Mouse (Mus musculus): ENCODE data around the gene Olfr1369-ps1. TPM values are rescaled to one million over a fixed set of nuclear protein-coding genes. Genes with fewer than 3 reads are reported as not detected.

Gene Olfr1369-ps1
- total RNA-seq, 2 experiments from 2014 or later, result not detected

Other genes starting within 250 kb of the Olfr1369-ps1 start
- gene Olfr1370, start 36.5 kb upstream of the Olfr1369-ps1 start, total RNA-seq (2021), result not detected
- gene Olfr263, start 18.2 kb downstream of the Olfr1369-ps1 start, total RNA-seq (2021), result not detected
- not detected for gene Olfr1368, start 34.4 kb downstream of the Olfr1369-ps1 start, total RNA-seq (2021)
- 10 to 100 TPM; 43.2 to 43.9 TPM for gene Trim27, start 68.0 kb downstream of the Olfr1369-ps1 start, total RNA-seq (2021)
- not detected for gene Gpx5, start 181.2 kb downstream of the Olfr1369-ps1 start, total RNA-seq (2021)
- not detected for gene Gpx6, start 200.6 kb downstream of the Olfr1369-ps1 start, total RNA-seq (2021)
- gene Olfr1367, start 235.4 kb downstream of the Olfr1369-ps1 start, total RNA-seq (2021), result not detected

All from heart, postnatal 4 days (tissue).